Mouse (Mus musculus) T-helper 2 cell (primary cell): ENCODE data around the gene Nrp1.

Experiments
- in situ Hi-C: fragments of 300-600 bp; cut with MboI, MseI; formaldehyde crosslinking; loops from one replicate; pipeline ENCODE4 v1.15.1; 2025; ENCODE audit warnings: high pct_unique_total_duplicates

Gene Nrp1

GRCm38 (mm10) chr8:128370496-128370895, 12.1 kb downstream of the Nrp1 start:
- in situ Hi-C loops: no loop called here

DNA sequence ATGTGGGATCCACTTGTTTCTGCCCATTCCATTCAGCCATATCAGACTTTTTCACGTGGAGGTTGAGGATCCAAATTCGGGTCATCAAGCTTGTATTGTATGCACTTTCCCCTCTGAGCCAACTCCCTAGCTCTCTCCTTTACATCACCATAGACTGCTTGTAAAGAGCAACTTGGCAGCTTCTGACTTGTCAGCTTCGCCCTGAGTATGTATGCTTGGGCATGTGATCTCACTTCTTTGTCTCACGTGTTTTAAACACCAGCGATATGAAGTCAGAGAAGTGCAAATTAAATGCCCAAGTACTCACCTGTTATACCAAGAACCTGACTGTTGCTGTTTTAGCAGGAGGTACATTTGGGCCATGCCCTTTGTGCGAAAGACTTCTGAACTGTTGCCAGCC, 12.6 kb downstream of the Nrp1 start:
- in situ Hi-C loops: no loop called here

DNA sequence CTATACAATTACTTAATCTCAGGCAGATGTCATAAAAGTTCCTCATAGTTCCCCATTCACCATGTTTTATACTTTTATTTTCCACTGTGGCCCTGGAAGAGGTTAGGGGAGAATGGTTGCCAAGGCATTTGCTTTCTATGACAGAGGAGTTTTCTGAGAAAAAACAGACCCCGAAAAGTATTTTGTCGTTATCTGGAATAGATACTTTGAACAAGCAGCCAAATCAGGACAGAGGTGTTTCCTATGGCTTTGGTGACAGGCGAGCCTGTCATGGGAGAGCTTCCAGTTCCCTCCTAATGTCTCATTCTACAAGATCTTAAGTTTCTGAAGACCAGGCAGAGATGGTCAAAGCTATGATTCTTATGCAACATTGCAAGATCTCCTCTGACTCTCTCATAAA, 13.4 kb downstream of the Nrp1 start:
- in situ Hi-C loops: no loop called here

- in situ Hi-C loops: no loop called here
Observed at GRCm38 (mm10) chr8:128372724-128373123, 14.3 kb downstream of the Nrp1 start.

GRCm38 (mm10) chr8:128373418-128373817, 15.0 kb downstream of the Nrp1 start:
- in situ Hi-C loops: no loop called here

DNA sequence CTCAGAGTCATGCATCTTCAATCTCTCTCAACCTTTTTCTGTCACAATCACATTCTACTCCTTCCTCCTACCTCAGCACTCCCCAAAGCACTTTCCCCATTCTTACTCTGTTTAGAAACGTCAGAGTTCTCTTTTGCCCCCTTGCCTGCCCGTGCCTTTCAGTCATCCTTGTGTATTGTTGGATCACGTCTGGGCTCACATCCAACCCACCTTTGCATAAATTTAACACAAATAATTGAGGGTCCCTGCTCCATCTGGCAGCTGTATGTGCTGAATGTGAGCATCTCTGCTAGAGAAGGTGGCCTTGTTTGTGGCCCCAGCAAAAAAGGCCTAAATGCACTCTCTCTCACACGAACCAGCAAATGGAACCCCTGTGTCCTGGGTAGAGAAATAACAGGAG, 16.9 kb downstream of the Nrp1 start:
- in situ Hi-C loops: no loop called here

GRCm38 (mm10) chr8:128383176-128383575, 24.8 kb downstream of the Nrp1 start:
- in situ Hi-C loops: no loop called here

DNA sequence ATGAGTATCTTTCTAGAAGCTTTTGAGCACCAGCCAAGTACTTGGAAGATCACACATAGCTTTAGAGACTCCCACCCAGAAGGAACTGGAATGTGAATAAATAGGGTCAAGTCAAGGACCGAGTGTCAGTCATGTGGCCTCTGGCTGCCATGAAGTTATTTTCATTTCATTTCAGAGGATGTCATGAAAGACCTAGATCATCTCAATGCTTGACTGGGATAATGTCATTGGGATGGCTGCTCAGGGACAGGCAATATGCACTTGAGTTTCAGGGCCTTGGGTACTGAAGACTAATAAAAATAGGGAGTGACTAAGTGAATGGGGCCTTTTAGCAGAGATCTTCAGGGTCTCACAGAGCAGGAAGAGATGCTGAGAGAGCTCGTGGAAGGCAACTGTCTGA, 26.0 kb downstream of the Nrp1 start:
- in situ Hi-C loops: no loop called here

DNA sequence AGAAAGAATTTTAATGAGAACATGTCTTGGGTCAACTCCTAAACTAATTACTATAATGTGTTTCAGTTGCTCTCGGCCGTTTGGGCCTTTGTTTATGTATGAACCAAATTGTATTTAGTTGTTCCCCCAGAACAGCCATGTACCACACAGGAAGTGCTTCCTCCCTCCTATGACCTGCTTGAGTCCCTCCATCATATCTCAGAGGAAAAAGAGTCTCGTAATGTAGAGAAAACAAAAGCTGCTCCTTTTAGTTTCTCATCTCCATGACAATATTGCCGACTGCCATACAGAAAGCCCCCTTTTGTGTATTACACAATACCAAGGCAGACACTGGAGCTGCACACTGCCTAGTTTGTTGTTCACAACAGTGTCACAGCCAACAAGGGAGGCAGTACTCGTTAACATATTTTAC, 26.5 kb downstream of the Nrp1 start:
- in situ Hi-C loops: no loop called here

- in situ Hi-C loops: no loop called here
Observed at GRCm38 (mm10) chr8:128386963-128387621, 28.7 kb downstream of the Nrp1 start.

DNA sequence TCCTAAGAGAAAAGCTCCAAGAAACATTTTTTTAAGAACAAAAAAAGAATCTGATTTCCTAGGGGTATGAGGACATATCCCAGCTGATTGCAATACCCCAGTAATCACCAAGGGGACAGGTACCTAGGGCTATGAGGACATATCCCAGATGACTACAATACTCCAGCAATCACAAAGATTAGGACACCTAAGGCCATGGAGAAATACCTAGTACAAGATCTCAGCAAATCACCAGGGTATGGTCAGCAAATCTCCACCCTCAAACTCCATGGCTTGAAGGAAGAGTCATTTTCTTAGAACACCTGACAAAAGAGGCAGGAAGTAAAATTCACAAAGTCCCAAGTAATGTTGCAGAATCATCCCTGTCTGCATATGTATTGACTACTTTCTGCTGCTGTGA, 32.4 kb downstream of the Nrp1 start:
- in situ Hi-C loops: no loop called here

DNA sequence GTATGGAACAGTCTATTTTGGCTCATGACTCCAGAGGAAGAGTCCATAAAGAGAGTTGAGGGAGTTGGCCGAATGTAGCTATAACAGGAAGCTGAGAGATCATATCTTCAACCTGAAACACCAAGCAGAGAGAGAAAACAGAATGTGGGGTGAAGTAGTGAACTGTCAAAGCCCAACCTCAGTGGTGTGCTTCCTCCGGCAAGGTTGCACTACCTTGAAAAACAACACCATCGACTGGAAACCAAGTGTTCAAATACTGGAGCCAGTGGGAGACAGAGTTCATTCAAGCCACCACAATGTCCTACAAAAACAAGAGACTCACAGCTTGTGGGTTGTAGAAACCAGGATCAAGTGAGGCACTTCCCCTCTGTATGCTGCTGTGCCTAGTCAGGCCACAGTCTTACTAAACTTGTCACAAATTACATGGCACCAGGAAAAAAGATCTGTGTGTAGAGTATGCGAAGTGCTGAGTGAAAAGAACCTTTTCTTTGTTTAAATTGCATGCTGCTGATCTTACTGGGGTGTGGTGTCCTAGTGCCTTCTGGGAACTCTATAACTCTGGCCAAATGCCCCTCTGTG, 32.9 kb downstream of the Nrp1 start:
- in situ Hi-C loops: no loop called here

DNA sequence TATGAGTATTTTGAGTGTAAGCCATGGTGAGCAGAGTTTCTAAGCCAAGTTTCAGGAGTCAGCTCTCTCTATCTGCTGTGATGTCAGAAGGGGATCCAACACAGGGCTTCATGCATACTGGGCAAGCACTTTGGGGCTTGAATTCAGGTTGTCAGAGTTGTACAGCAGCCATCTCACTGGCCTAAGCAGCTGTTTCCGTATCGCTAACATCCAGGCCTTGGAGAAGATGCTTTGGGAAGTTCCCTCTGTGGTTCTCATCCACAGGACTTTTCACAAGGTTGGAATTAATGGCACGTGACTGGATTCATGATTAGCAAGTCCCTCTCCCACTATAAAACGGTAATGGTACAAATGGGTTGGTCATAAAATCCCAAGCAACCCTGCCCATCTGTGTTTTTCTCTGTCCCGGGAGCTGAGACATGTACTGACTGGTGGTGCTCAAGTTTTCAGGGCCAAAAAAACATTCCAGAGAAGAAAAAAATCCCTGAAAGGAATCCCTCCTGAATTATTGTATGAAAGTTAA, 36.3 kb downstream of the Nrp1 start:
- in situ Hi-C loops: no loop called here

DNA sequence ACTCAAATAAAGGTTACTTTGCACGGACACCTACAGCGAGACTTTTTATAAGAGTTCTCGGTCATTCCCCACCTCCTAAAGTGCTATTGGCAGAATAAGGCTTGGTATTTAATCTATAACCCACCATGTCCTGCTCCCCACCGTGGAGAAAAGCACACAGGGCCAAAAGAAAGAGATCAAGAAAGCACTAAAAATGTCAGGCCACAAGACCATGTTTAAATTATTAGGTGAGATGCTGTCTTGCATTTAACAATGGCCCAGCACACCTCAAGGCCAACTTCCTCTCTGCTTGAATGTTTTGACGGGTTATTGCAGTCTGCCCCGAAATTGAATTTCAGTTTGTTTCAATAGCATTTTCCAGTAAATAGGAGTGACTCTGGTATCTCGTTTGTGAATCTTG, 38.6 kb downstream of the Nrp1 start:
- in situ Hi-C loops: no loop called here

DNA sequence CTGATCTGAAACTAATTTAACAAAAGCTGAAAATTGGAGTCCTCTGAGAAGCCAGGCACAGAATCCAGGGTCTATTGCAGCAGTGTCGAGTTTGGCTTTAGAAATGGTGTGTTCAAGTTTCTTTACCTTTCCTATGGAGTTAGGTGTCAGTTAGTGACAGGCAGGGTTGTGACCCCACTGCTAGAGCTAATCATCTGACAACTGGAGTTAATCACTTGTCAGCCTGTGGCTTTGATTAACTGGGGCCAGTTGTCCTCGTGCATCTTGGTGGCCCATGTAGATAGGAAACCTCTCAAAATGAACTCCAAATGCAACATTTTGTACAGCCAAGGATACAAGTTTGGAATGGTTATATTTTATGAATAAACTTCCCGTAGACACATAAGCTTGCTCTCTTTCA, 39.0 kb downstream of the Nrp1 start:
- in situ Hi-C loops: no loop called here

DNA sequence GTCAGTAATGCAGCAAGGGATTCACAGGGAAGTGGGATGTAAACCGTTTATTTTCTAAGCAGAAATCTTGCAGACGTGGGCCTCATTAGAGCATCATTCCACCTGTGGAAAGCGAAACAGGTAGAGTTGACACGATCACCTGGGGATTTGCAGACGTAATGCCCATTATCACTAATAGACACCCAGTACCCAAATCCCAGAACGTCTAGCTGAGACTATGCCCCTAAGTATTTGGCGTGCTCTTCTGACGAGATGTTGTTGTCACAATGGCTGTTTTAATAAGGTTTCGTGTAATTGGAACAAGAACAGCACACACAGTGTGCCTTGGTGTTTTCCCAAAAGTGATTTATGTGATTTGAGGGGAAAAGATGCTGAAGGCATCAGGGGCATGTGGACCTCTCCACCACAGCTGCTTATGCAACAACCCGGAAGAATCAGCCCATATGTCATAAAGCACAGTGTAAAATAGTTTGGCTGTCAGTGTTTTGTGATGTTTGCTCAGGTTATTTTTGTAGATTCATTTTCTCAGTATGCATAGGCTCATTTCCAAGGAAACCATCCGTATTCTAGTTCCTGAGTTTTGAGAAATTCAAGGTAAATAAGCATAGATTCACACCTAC, 40.2 kb downstream of the Nrp1 start:
- in situ Hi-C loops: no loop called here

GRCm38 (mm10) chr8:128400286-128400685, 41.9 kb downstream of the Nrp1 start:
- in situ Hi-C loops: no loop called here

DNA sequence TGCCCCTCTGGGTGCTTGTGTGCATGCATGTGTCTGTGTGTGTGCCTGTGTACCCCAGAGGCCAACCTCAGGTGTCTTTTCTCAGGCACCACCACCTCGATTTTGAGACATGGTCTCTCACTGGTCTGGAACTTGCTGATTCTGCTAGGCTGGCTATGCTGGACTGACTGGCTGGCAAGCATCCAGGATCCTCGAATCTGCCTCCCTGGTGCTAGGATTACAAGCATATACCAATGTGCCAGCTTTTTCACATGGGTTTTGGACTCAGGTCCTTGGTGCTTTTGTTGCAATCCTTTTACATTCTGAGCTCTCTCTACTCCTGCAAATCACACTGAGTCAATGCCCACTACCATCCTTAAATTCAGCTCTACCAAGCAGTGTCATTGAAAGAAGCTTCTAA, 46.5 kb downstream of the Nrp1 start:
- in situ Hi-C loops: no loop called here

- in situ Hi-C loops: loop anchor here (10.0 kb wide), 1 partner anchor 1459 kb away; no protein-coding TSS in a partner anchor
Observed at GRCm38 (mm10) chr8:128413381-128413780, 55.0 kb downstream of the Nrp1 start.

DNA sequence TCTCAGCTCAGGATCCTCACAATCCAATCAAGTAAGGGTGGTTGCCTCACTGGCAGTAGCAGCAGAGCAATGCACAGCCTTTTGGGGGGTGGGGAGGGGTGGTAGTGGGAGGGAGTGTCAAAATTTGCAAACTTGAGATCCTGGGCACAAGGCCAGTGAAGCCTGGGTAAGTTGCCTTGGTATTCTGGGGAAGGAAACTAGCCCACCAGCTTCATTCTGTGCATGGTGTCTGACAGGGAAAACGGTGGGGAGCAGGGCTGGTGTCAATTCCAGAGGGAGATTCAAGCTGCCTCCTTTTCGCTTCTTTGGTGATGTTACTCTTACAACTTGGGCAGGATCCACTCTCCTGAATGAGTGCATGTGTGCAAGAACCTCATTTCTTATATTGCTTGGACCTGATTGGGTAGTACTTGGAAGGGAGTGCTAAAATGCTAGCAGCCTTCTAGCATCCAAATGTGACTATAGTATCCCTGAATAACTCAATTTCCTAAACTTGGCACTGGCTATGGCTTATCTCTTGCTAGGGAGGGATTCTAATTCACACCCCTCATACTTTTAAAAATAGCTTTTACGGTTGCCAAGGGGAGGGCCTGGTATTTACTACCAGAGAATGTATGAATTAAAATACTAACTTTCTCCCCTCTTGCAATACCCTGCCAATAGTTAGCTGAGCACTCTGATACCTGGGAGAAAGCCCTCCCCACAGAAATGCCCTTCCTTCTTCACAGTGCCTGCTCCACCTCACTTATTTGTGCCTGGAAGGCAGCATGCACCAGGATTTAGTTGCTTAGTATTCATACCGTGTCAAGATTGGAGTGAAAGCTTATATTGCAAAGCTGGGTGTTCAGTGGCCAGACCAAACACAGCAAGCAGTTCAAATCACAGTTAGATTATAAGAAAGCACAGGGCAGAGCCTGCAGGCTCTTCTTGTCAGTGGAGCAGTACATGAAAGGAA, 57.6 kb downstream of the Nrp1 start:
- in situ Hi-C loops: loop anchor here (10.0 kb wide), 1 partner anchor 1461 kb away; no protein-coding TSS in a partner anchor

DNA sequence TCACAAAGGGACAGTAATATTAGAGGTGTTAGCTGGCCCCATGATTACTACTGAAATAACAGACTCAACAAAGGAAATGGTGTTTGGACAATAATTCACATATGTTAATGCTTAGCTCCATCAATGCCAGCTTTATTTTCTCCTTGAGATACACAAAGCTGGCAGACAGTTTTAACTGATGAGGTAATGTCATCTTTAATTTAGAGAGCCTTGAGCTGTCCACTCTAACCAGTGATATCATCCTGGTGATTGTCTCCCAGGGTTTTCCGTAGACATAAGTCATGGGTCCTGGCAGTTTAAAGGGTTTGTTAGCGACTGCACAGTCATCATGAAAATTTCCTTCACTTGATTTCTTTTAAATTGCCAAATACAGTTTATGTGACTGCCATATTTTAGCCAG, 58.5 kb downstream of the Nrp1 start:
- in situ Hi-C loops: loop anchor here (10.0 kb wide), 1 partner anchor 1462 kb away; no protein-coding TSS in a partner anchor
